Mouse (Mus musculus) embryonic fibroblast, embryonic 13.5 days (primary cell): ENCODE measurements around the gene Rpl19.

ENCODE experiments used
- CTCF ChIP-seq: IDR thresholded peaks from 2 replicates; pipeline ENCODE4 v1.5.1; 2011; ENCODE audit warnings: mild to moderate bottlenecking, control low read depth, low read length, moderate library complexity, borderline replicate concordance; ENCODE audit not compliant: insufficient read depth
- POLR2A ChIP-seq: IDR thresholded peaks from 2 replicates; pipeline ENCODE4 v1.6.1; 2011; ENCODE audit warnings: low read depth, mild to moderate bottlenecking, control low read depth, low read length, moderate library complexity

DNA sequence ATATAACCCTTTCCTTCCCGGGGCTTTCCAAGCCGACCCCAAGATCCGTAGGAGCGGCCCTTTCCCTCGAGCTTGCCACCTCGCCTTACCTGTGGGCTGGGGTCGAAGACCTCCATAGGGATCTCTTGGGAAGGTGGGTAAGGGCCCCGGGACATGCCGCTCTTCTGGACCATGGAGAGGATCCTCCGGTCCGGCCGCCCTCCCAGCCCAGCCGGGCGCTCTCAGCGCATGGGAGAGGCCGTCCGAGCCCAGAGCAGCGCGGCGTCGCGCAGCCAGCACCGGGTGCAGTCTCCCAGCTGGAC, 4.3 kb upstream of the Rpl19 start:
- TF ChIP-seq CTCF (no peak), POLR2A (no peak)
